Mouse (Mus musculus): Measurements from ENCODE around the gene Trip6.

GRCm38 (mm10) chr5:137293839-137294743 is 20.1 kb downstream of the Trip6 start, which contains the start of gene Ufsp1:
- TF ChIP-seq POLR2A (IDR thresholded peaks at IDR 0.05; ENCODE audit: control insufficient read depth in 1 of 2, insufficient read depth in 1 of 2, low read depth in 1 of 2, low read length in 2 of 2, poor library complexity in 1 of 2), result peak; percentile 83 to 85
- TF ChIP-seq RAD21 (IDR thresholded peaks at IDR 0.05; ENCODE audit: low read depth, low read length), result no peak
- no peak for TF ChIP-seq CTCF (IDR thresholded peaks at IDR 0.05 in 2 of 3, conservative IDR thresholded peaks at IDR 0.05 in 1 of 3; ENCODE audit: control insufficient read depth in 1 of 3, insufficient read depth in 1 of 3, low read depth in 2 of 3, low read length in 3 of 3, poor library complexity in 1 of 3, severe bottlenecking in 1 of 3)
- TF ChIP-seq ZKSCAN1 (IDR thresholded peaks at IDR 0.05; ENCODE audit: low read depth, low read length), result no peak
- TF ChIP-seq UBTF (IDR thresholded peaks at IDR 0.05; ENCODE audit: borderline replicate concordance, insufficient read depth, low read depth, low read length), result no peak

Measured in MEL (cell line).